Mouse (Mus musculus): ENCODE data around the gene Prpf4b. TPM values are rescaled to one million over a fixed set of nuclear protein-coding genes. Genes with fewer than 3 reads are reported as not detected.
"Not testable (repeated sequence)": the region's sequence is repeated elsewhere in the genome, so short reads cannot be mapped to it uniquely, and the experiment has no call there.

The Prpf4b gene
- polyA plus RNA-seq, 1 experiment from 2014 or later = 62.5 TPM

- H3K9me3 ChIP-seq (replicated peaks); H3K36me3 ChIP-seq; H3K27me3 ChIP-seq (ENCODE audit: low read depth, poor library complexity, severe bottlenecking); DNase-seq (ENCODE audit: low spot score): not testable (repeated sequence)
- 23% methylated on average over 13 of the region's 13 CpGs for WGBS
- H3K27ac ChIP-seq = peak overlapping the region; percentile 97
- peaks cover 21% of the 10 kb centered on the region for H3K4me1 ChIP-seq
- peak overlapping the region; percentile 85 for H3K4me3 ChIP-seq
Observed at GRCm38 (mm10) chr13:34874736-34875135, 366 bp upstream of the Prpf4b start.

DNA sequence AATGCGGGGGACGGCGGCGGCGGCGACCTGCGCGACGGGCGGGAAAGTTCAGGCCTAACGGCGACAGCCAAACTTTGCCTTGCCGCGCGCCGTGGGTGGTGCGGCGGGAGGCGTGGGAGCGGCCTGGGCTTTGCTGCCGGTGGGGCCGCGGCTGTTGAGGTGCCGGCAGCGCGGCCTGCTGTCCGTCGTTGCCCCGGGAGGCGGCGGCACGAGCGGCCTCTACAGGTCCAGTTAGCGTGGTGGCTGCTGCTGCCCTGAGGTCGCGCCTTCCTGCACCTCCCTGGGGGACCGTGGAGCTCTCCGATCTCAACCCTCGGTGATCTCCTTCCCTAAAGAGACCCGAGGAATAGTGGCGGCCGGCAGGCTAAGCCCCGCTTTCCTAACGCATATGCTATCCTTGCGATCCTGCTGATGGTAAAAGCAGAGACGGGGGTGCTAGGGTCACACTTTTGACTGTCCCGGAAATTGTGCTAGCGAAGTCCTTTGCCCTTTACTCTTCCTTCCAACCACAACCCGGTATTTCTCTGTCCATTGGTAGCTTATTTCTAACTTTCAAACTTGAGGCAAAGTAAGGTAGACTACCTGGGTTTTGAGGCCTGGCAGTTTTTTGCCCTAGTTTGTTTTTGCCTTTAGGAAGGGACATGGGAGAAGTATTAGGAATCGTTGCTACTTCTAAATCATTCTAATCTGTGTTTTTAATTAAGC lies 791 bp downstream of the Prpf4b start:
- H3K4me3 ChIP-seq = peak overlapping the region; percentile 85
- peak overlapping the region; percentile 97 for H3K27ac ChIP-seq
- no peaks in the 10 kb centered on the region for H3K9me3 ChIP-seq (replicated peaks)
- no peaks in the 10 kb centered on the region for H3K27me3 ChIP-seq (ENCODE audit: low read depth, poor library complexity, severe bottlenecking)
- WGBS = under 1% methylated on average over 49 of the region's 50 CpGs
- DNase-seq (ENCODE audit: low spot score) = peak; percentile 77
- H3K36me3 ChIP-seq = peaks cover 14% of the 10 kb centered on the region
- peaks cover 21% of the 10 kb centered on the region for H3K4me1 ChIP-seq

GRCm38 (mm10) chr13:34876481-34876880 lies 1.4 kb downstream of the Prpf4b start:
- peak overlapping the region; percentile 97; the same call in 1 of the 2 replicates for H3K27ac ChIP-seq

DNA sequence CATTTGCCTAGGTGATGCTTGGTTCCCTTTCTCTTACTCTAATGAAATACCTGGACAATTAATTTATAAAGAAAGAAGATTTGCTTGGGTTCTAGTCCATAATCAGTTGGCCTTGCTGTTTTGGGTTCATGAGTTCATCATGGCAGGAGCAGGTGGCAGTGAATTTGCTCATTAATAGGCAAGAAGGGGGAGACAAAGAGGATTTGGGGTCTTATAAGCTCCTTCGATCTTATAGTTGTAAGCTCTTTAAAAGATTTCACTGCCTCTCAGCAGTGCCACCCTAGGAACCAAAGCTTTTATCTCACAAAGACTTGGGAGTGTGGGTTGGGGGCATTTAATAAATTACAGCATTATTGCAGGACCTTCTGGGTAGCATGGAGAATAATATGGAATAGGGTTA lies 17.8 kb downstream of the Prpf4b start:
- Histone ChIP-seq H3K4me3 (no peak overlapping the region), H3K27me3 (ENCODE audit: low read depth, poor library complexity, severe bottlenecking) (no peaks in the 10 kb centered on the region), H3K36me3 (peaks cover 100% of the 10 kb centered on the region), H3K9me3 (replicated peaks) (no peaks in the 10 kb centered on the region), H3K4me1 (no peaks in the 10 kb centered on the region), H3K27ac (no peak overlapping the region)
- no peak for DNase-seq (ENCODE audit: low spot score)
- WGBS = 90% methylated on average over 1 of the region's 1 CpGs

More at GRCm38 (mm10) chr13:34876481-34876880, 1.4 kb downstream of the Prpf4b start:
- no peak for DNase-seq (ENCODE audit: low spot score)
- H3K9me3 ChIP-seq (replicated peaks) = no peaks in the 10 kb centered on the region
- 23% methylated on average over 3 of the region's 3 CpGs for WGBS
- H3K27me3 ChIP-seq (ENCODE audit: low read depth, poor library complexity, severe bottlenecking) = no peaks in the 10 kb centered on the region
- H3K4me1 ChIP-seq = peaks cover 21% of the 10 kb centered on the region
- H3K36me3 ChIP-seq = peaks cover 19% of the 10 kb centered on the region
- peak overlapping the region; percentile 85 for H3K4me3 ChIP-seq

GRCm38 (mm10) chr13:34914614-34915013 lies 39.5 kb downstream of the Prpf4b start:
- no peaks in the 10 kb centered on the region for H3K9me3 ChIP-seq (replicated peaks)
- WGBS = 91% methylated on average over 9 of the region's 9 CpGs
- H3K4me3 ChIP-seq = no peak overlapping the region
- H3K27me3 ChIP-seq (ENCODE audit: low read depth, poor library complexity, severe bottlenecking) = no peaks in the 10 kb centered on the region
- H3K27ac ChIP-seq = no peak overlapping the region
- peaks cover 12% of the 10 kb centered on the region for H3K4me1 ChIP-seq
- DNase-seq (ENCODE audit: low spot score) = no peak
- no peaks in the 10 kb centered on the region for H3K36me3 ChIP-seq

DNA sequence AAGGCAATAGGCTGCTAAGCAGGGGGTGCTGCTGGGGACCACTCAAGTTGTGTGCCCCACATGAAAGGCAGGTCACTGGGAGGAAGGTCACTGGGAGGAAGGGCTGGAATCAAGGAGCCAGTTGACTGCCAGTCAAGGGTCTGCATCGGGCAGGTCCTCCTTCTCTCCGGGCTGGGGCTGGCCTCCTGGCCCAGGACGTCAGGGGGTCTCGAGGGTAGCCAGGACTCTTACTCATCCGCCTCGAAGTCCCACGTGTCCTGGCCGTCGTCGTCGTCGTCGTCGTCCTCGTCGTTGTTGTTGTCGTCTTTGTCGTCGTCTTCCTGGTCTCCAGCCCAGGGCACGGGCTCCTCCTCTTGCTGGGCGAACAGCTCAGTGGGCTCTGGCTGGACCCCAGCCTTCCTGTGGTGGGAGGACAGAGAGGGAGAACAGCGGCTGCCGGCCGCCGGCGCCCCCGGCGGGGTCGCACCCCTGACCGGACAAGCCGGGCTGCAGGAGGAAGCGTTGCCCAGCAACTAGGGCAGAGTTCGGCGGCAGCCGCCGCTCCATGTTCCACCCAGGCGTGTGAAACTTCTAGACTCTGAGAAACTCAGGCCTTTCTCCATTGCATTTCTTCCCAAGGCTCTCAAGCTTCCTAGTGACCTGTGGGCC lies 41.5 kb downstream of the Prpf4b start:
- DNase-seq (ENCODE audit: low spot score) = peak; percentile 54
- Histone ChIP-seq H3K27me3 (ENCODE audit: low read depth, poor library complexity, severe bottlenecking) (no peaks in the 10 kb centered on the region), H3K4me3 (peak overlapping the region; percentile 37), H3K27ac (peak overlapping the region; percentile 81), H3K9me3 (replicated peaks) (no peaks in the 10 kb centered on the region), H3K4me1 (peaks cover 16% of the 10 kb centered on the region), H3K36me3 (no peaks in the 10 kb centered on the region)
- 48% methylated on average over 37 of the region's 37 CpGs for WGBS

GRCm38 (mm10) chr13:34924210-34924609 lies 49.1 kb downstream of the Prpf4b start, which contains the start of the genes Fam217a and 4933417A18Rik:
Gene Fam217a (minus strand): TSS chr13:34924310.
Gene 4933417A18Rik (plus strand): TSS chr13:34924409.
- H3K9me3 ChIP-seq (replicated peaks) = no peaks in the 10 kb centered on the region
- H3K4me1 ChIP-seq = peaks cover 7% of the 10 kb centered on the region; the same call in 1 of the 2 replicates
- no peaks in the 10 kb centered on the region for H3K27me3 ChIP-seq (ENCODE audit: low read depth, poor library complexity, severe bottlenecking)
- no peak within 1 kb of the TSS for H3K4me3 ChIP-seq
- no peak within 1 kb of the TSS for H3K27ac ChIP-seq
- WGBS = 84% methylated on average over 4 of the region's 4 CpGs
- H3K36me3 ChIP-seq = no peaks in the 10 kb centered on the region
- DNase-seq (ENCODE audit: low spot score) = no peak

DNA sequence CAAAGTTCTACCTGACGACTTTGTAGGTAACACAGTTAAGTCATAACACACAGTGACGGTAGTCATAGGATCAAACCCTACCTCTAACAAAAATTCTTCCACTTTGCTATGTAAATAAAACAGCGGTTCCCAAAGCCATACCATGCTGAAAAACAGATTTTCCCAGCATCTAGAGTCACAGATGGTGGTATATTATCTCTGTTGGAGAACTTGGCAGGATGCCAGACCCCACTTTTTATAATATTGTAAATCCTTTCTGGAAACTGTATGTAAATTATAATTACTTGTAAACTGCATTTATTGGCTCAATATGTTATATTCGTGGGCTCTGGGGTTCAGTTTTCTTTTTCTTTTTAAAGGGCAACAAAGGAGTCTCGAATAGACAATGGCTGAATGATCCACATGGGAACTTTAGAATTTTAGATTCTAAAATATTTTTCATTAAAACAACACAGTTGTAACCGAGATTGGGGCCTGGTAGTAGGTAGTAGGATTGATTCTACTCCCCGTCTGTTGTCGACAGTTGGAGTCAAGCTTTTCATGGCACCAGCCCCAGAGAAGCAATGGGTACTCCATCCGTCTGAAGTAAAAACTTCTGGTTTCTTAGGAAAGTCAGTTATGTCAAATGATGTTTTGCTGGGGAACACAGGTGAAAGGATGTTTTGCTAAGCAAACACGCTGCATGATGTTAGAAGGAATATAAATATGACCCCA lies 60.0 kb downstream of the Prpf4b start:
- 86% methylated on average over 10 of the region's 10 CpGs for WGBS
- H3K4me1 ChIP-seq = no peaks in the 10 kb centered on the region
- H3K27ac ChIP-seq = no peak overlapping the region
- no peaks in the 10 kb centered on the region for H3K36me3 ChIP-seq
- H3K27me3 ChIP-seq (ENCODE audit: low read depth, poor library complexity, severe bottlenecking) = no peaks in the 10 kb centered on the region
- no peaks in the 10 kb centered on the region for H3K9me3 ChIP-seq (replicated peaks)
- DNase-seq (ENCODE audit: low spot score) = no peak
- no peak overlapping the region for H3K4me3 ChIP-seq

DNA sequence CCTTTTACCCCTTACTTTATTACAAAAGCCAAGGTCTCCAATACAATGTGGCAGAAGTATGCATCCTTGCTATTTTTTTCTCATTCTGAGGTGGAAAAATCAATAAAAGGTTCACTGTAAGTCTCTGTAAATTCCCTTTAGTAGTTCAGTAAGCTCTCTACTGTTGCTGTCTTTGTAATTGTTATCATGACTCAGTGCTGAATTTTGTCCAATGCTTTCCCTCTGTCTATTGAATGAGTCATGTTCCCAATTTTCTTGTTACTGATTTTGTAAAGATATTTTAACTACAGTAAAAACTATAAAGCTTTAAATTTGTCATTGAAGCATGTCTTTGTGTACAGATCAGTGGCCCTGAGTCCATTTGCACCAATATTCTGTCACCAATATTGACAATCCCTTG lies 67.3 kb downstream of the Prpf4b start:
- Histone ChIP-seq H3K9me3 (replicated peaks) (no peaks in the 10 kb centered on the region), H3K27me3 (ENCODE audit: low read depth, poor library complexity, severe bottlenecking) (no peaks in the 10 kb centered on the region), H3K4me1 (no peaks in the 10 kb centered on the region), H3K4me3 (no peak overlapping the region), H3K27ac (no peak overlapping the region), H3K36me3 (no peaks in the 10 kb centered on the region)
- no peak for DNase-seq (ENCODE audit: low spot score)

- H3K27ac ChIP-seq; H3K4me3 ChIP-seq; H3K36me3 ChIP-seq; H3K9me3 ChIP-seq (replicated peaks); H3K4me1 ChIP-seq; DNase-seq (ENCODE audit: low spot score); H3K27me3 ChIP-seq (ENCODE audit: low read depth, poor library complexity, severe bottlenecking): not testable (repeated sequence)
- 95% methylated on average over 2 of the region's 2 CpGs for WGBS
Observed at GRCm38 (mm10) chr13:34951437-34951836, 76.3 kb downstream of the Prpf4b start.

All from limb, embryonic 10.5 days (tissue).